Mouse (Mus musculus) mature B cell (primary cell): ENCODE measurements around the gene Zmynd19.

Source experiments
- in situ Hi-C: fragments of 300-500 bp; cut with MboI; formaldehyde crosslinking; loops from 2 replicates; pipeline ENCODE4 v1.14.3; 2019

Zmynd19 gene

GRCm38 (mm10) chr2:24949421-24950188 is at the start of gene Zmynd19:
Gene Zmynd19, plus strand, starts transcription at chr2:24949792.
- in situ Hi-C loops = no loop called here

- in situ Hi-C loops = no loop called here
Observed at GRCm38 (mm10) chr2:24901055-24901454, 48.5 kb upstream of the Zmynd19 start.

DNA sequence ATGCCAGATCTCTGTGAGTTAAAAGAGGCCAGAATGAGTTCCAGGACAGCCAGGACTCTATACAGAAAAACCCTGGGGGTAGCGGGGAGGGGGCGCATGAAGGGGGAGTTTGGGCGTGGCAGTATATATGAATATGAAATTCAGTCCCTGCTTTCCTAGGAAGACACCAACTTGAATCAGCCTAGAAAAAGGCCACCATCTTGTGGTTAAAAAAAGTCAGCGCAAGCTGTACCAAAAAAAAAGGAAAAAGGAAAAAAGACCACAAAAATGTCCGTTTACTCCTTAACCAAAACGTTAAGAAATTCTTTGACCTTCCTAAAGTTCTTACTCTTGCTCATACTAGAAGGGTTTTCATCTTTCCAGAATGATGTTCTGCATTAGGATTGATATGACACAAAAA is 46.6 kb upstream of the Zmynd19 start:
- in situ Hi-C loops = no loop called here

DNA sequence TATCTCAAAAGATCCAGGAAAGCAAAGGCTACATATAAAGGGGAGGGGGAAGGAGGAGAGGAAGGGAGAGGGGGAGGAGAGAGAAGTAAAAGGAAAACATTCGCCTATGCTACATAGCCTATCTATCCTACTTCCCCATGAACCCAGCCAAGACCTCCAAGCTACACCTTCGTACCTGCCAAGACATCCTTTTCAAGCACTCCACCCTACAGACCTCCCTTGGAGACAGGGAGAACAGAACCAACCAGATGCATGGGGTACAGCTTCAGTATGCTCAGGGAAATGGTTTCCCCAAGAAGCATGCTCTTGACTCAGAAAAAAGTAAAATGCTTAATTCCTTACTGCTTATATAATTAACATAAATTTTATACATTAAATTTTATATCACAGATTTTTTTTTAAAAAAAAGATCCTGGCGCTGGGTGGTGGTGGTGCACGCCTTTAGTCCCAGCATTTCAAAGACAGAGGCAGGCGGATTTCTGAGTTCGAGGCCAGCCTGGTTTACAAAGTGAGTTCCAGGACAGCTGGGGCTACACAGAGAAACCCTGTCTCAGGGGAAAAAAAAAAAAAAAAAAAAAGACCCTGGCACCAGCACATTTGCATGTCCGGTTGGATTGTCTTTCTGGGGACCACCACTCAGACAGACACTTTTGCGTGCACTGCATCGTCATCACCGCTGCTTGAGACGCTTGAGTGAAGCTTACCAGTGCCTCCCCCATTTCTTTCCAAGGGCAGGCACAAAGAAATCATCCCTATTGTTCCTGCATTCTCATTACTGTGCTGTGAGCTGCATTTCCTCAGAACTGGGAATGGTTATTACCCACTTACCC is 44.6 kb upstream of the Zmynd19 start:
- in situ Hi-C loops = no loop called here

GRCm38 (mm10) chr2:24905653-24906155 is 43.9 kb upstream of the Zmynd19 start:
- in situ Hi-C loops = no loop called here

- in situ Hi-C loops = no loop called here
Observed at GRCm38 (mm10) chr2:24910481-24910880, 39.1 kb upstream of the Zmynd19 start.

- in situ Hi-C loops = no loop called here
Observed at GRCm38 (mm10) chr2:24912189-24912588, 37.4 kb upstream of the Zmynd19 start.

DNA sequence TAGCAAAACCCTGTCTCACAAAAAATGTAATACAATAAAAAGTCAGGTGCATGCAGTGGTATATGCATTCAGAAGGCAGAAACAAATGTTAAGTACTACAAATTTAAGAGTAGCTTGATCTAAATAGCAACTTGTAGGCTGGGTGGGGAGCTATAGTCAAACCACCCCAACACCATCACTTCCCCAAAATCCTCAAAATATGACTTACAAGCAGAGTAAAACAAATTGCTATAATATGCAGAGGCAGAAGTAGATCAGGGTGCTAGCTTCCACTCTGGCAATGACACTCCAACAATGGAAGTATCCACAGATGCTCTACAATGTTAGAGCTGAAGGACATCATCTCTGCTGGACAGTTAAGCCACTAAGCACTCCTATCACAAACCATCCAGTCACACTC is 37.0 kb upstream of the Zmynd19 start:
- in situ Hi-C loops = no loop called here

- in situ Hi-C loops = no loop called here
Observed at GRCm38 (mm10) chr2:24914762-24915161, 34.8 kb upstream of the Zmynd19 start.

GRCm38 (mm10) chr2:24918930-24919838 is 30.4 kb upstream of the Zmynd19 start, which contains the start of gene Ehmt1:
Gene Ehmt1, minus strand, starts transcription at chr2:24919614.
- in situ Hi-C loops = no loop called here

- in situ Hi-C loops = no loop called here
Observed at GRCm38 (mm10) chr2:24919839-24920175, 29.8 kb upstream of the Zmynd19 start.

DNA sequence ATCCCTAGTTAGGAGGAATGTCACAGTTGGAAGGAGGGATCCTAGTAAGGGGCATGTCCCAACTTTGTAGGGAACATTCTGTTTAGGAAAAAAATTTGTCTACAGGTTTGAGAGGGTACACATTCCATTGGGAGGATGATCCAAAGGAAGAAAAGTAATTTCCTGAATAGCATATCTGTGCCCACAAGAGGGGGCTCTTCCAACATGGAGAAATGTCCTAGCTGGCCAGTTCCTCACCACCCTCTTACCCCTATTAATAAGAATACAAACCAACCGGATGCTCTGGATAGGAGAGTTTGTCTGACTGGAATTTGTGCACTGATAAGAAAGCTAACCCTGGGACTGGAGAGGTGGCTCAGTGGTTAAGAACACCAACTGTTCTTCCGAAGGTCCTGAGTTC is 26.0 kb upstream of the Zmynd19 start:
- in situ Hi-C loops = no loop called here

GRCm38 (mm10) chr2:24925284-24925683 is 24.3 kb upstream of the Zmynd19 start:
- in situ Hi-C loops = no loop called here

- in situ Hi-C loops = no loop called here
Observed at GRCm38 (mm10) chr2:24926345-24926964, 23.1 kb upstream of the Zmynd19 start.

- in situ Hi-C loops = no loop called here
Observed at GRCm38 (mm10) chr2:24926965-24927358, 22.6 kb upstream of the Zmynd19 start.

DNA sequence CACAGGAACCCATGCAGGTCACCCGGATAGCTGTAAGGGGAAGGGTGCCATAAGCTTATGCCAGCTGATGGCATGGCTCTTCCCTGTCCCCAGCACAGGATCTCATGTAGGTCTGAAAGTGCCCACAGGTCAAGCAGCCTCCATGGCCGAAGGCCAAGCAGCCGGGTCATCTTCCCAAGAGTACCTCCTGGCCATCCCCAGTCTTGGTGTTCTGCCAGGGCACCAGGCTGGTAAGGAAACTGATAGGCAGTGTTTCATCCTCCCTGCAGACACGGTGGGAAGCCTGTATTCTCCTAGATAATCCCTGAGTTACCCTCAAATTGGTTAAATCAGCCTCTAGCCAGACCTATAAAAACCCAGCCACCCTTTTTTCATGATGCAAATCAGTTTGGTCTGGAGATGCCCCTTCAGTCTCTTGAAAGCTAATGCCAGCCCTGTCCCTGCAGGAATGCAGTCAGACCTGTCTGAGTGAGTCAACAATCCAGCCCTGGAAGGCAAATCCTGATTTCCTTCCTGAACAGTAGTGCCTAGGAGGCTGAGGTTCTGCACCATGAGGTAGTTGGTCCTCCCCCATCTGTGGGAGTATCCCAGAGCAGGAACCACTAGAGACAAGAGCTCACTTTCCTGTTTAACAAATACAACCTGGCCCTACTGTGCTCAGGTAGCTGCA is 21.6 kb upstream of the Zmynd19 start:
- in situ Hi-C loops = no loop called here

GRCm38 (mm10) chr2:24929119-24929518 is 20.5 kb upstream of the Zmynd19 start:
- in situ Hi-C loops = no loop called here

- in situ Hi-C loops = no loop called here
Observed at GRCm38 (mm10) chr2:24929593-24929992, 20.0 kb upstream of the Zmynd19 start.

- in situ Hi-C loops = no loop called here
Observed at GRCm38 (mm10) chr2:24934441-24934963, 15.1 kb upstream of the Zmynd19 start.

- in situ Hi-C loops = no loop called here
Observed at GRCm38 (mm10) chr2:24935057-24935796, 14.4 kb upstream of the Zmynd19 start, which contains the start of gene Arrdc1. Gene Arrdc1, minus strand, starts transcription at chr2:24935252.
